Mouse (Mus musculus): ENCODE data around the gene Mvb12a.

DNA sequence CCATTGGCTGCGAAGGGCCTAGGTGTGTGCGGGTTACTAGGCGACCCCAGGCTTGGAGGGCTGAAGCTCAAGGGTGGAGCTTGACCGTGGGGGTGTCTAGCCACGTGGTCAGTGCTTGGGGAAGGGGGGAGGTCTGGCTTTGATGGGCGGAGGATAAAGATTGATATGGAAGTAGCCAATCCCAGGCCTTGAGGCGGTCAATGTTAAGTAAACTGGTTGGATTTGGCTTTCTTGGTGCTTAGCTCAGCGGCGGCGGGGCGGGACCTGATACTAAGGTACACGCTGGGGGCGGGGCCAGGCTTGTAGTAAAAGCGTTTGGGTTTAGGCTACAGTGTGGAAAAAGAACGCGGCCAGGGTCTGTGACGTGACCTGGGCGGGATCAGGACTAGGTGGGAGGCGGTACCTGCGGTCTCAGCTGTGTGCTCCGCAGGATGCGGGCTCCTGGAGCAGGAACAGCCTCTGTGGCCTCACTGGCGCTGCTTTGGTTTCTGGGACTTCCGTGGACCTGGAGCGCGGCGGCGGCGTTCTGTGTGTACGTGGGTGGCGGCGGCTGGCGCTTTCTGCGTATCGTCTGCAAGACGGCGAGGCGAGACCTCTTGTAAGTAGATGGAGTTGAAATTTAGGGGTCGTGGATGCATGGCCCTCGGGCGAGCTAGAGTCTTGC, 27.7 kb downstream of the Mvb12a start:
- TF ChIP-seq CTCF (IDR thresholded peaks at IDR 0.05; ENCODE audit: low read depth) (no peak), EP300 (IDR thresholded peaks at IDR 0.05; ENCODE audit: low read depth) (no peak)

Data from heart, postnatal 0 days (tissue).